Mouse (Mus musculus): Measurements from ENCODE around the gene Wasf2.

Wasf2 gene

GRCm38 (mm10) chr4:133202254-133202653, 71.9 kb downstream of the Wasf2 start:
- no peak for DNase-seq (ENCODE audit: low spot score in 2 of 2)

- DNase-seq (ENCODE audit: low spot score in 2 of 2), result no peak
Measured at GRCm38 (mm10) chr4:133203591-133203990, 73.3 kb downstream of the Wasf2 start.

DNA sequence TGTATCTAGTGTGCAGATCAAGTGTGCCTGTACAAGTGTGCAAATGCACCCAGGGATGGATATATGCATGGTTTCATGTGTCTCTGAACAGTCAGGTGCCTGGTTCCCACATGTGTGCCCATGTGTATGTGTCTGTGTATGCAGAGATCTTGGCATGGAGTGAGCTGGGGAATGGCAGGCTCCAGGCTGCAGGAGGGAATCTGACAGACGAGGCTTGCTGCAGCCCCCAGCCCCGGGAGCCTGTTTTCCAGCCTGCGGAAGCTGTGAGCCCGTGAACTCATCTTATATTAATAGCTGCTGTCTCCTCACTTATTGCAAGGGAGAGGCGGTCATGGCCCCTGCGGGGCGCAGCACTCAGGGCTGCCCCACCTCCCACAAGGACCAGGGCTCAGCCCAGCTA, 74.1 kb downstream of the Wasf2 start:
- no peak for DNase-seq (ENCODE audit: low spot score in 2 of 2)

- no peak for DNase-seq (ENCODE audit: low spot score in 2 of 2)
Measured at GRCm38 (mm10) chr4:133209366-133209765, 79.1 kb downstream of the Wasf2 start.

- no peak for DNase-seq (ENCODE audit: low spot score in 2 of 2)
Measured at GRCm38 (mm10) chr4:133210023-133210787, 79.9 kb downstream of the Wasf2 start.

DNA sequence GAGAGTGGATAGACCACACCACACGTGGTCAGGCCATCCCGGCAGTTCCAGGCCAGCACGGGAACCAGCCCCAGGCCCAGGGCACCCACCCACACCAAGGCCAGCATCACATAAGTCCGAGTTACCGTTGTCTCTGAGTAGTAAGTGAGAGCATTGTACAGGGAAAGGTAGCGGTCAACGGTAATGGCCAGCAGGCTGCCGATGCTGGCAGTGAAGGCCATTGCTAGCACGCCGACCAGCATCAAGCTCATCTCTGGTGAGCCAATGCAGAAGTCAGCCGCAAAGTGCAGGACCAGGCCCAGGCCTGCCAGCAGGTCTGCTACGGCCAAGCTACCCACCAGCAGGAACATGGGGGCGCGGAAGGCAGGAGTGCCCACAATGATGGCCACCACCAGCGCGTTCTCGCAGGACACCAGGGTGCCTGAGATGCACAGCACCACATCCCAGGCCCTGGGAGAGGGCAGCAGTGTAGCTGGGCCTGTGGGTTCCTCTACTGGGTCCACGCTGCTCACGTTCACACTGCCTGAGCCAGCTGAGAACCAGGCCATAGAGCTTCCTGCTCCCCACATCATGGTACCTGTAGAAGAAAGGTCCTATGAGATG, 80.6 kb downstream of the Wasf2 start:
- DNase-seq (ENCODE audit: low spot score in 2 of 2), result no peak

DNA sequence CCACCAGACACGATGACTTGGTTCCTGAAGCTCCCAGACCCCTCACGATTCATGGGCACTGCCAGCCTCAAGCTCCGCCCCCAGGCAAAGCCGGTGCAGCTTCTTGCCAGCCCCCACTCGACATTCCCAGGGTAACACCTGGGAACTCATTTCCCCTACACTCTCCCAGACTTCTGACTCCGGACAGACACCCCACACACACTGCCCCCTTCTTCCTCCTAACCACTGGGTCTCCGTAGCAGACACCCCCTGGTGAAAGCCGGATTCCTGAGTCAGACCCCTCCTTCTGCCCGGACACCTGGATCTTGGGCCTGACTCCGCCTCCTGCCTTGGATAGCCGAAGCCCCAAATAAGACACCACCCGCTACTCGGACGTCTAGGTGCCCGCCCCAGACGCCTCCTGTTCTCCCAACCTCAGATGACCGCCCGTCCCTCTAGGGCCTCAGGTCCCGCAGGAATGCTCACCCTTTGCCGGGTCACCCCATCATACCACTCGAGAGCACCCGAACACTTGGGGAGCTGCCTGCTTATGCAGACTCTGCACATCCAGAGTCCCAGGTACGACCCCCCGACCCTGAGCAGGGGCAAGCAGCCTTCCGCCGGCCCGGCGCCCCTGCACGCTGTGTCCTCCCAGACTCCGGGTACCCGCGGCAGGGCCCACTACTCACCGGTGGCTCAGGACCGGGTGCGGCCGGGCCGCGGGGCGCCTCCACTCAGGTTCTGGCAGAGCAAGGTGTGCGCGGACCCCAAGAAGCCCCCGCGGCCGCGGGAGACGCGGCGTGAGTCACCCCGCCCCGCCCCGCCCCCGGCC, 81.7 kb downstream of the Wasf2 start, which contains the start of the genes Cd164l2 and Gpr3:
TSS of gene Cd164l2 (plus strand) at position 381 of the 811 bp plus-strand sequence.
TSS of gene Gpr3 (minus strand) at position 786 of the 811 bp plus-strand sequence.
- DNase-seq (ENCODE audit: low spot score in 2 of 2), result no peak

- peak; percentile 58 to 76 for DNase-seq (ENCODE audit: low spot score in 2 of 2)
Measured at GRCm38 (mm10) chr4:133212562-133213267, 82.4 kb downstream of the Wasf2 start.

DNA sequence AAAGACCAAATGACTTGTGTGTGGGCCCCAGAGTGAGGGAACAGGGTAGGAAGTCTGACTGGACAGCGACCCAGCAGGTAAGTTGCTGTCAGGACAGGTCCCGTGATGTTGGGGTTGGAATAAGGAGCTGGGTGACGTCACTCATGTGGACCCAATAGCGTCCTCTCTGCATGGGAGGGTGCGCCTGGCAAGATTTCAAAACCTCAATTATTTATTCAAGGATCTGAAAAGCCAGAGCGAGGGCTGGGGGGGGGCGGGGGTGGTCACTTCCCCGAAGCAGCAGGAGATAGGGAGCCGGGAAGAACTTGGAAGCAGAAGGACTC, 82.9 kb downstream of the Wasf2 start:
- DNase-seq (ENCODE audit: low spot score in 2 of 2), result no peak

- DNase-seq (ENCODE audit: low spot score in 2 of 2), result no peak
Measured at GRCm38 (mm10) chr4:133213661-133214060, 83.4 kb downstream of the Wasf2 start.

DNA sequence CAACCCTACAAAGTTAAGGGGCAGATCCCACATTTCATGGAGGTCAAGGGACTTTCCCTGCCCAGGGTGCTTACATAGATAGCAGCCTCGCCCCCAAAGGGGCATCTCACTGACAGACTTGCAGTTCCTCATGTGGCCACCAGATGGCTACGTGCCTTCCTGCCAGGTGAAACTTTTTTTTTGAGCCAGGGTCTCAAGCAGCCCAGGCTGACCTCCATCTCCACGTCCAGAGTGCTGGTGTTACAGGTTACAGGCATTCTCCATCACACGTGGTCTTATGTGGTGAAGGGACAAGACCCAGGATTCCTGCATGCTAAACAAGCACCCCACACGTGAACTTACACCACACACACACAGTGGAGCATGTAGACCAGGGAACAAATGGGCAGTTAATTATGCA, 87.3 kb downstream of the Wasf2 start:
- DNase-seq (ENCODE audit: low spot score in 2 of 2), result no peak

- DNase-seq (ENCODE audit: low spot score in 2 of 2), result no peak
Measured at GRCm38 (mm10) chr4:133218745-133219144, 88.4 kb downstream of the Wasf2 start.

DNA sequence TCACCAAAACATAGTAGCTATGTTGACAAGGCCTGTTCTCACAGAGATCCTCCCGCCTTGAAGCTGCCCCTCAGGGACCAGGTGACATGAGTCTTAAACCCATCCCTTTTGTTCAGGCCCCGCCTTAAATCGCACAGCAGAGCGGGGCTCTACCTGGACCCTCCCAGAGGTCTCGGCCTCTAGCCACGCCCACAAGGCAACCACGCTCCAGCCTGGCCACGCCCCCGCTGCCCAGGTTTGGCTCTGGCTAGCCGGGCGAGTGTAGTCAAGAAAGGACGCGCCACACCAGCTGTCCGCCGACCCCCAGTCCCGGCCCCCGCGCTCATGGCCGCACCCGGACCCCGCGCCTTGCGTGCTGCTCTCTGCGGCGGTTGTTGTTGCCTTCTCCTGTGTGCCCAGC, 90.4 kb downstream of the Wasf2 start:
- DNase-seq (ENCODE audit: low spot score in 2 of 2), result no peak

- DNase-seq (ENCODE audit: low spot score in 2 of 2), result no peak
Measured at GRCm38 (mm10) chr4:133221701-133222100, 91.4 kb downstream of the Wasf2 start.

GRCm38 (mm10) chr4:133223875-133224274, 93.6 kb downstream of the Wasf2 start:
- no peak for DNase-seq (ENCODE audit: low spot score in 2 of 2)

DNA sequence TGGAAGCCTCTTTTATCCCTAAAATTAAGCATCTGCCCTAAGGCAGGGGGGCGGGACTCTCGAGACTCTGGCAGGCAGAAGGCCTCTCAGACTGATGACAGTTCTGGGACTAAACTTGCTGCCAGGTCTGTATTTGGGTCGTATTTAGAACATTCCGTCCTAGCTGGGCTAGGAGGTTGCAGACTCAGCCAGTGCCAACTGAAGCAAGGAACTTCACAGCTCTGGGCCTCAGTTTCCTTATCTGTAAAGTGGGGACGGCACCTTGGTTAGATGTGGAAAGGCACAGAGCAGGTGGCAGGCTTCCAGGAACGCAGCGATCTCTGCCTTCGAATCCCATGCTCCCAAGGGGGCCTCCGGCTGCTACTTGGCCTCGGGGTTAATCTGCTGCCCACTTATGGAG, 95.8 kb downstream of the Wasf2 start:
- DNase-seq (ENCODE audit: low spot score in 2 of 2), result no peak

- no peak for DNase-seq (ENCODE audit: low spot score in 2 of 2)
Measured at GRCm38 (mm10) chr4:133227636-133228035, 97.3 kb downstream of the Wasf2 start.

DNA sequence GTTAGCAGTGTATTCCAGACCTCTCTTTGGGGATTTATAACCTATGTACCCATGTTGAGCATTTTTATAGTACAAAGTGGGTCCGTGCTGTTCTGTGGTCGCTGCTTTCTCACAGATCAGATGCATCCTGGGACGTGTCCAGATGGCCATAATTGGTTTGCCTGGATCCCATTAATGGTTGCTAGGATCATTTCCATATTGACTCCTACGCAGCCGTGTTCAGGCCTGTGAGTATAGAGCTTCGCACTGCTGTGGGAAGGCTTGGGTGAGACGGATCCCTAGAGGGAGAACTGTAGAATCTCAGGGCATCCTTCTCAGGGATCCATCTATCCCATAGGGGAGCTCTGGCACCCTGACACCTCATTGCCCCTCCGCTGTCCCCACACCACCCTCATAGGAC, 99.3 kb downstream of the Wasf2 start:
- DNase-seq (ENCODE audit: low spot score in 2 of 2), result no peak

DNA sequence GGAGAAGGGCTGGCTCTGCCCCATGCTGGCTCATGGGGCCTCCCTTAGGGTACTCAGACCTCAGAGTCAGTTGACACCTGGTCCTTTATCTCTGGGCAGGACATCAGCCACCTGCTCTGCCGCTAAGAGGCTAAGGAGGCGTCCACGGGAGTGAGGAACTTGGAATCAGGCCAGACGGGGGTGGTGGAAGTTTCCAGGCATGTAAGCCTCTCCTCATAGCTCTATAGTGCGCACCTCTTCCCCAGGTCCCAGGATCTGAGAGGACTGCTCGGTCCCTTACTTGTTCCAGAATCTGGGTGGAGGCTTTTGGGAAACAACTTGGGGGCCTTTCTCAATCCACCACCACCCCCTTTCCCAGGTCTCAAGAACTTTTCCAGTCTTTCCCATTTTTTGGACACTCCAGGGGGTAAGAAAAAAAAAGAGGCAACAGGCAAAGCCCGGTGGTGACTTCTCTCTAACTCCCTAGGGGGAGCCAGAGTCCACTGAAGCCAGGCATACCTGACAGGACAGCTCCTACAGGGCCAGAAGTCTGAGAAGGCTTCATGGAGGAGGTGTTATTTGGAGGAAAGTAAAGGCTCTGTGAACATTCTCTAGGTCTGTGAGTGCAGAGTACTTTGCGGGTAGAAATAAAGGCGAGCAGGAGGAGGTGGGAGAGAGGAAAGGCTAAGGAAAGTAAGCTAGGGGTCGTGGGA, 103.1 kb downstream of the Wasf2 start:
- DNase-seq (ENCODE audit: low spot score in 2 of 2), result no peak

DNA sequence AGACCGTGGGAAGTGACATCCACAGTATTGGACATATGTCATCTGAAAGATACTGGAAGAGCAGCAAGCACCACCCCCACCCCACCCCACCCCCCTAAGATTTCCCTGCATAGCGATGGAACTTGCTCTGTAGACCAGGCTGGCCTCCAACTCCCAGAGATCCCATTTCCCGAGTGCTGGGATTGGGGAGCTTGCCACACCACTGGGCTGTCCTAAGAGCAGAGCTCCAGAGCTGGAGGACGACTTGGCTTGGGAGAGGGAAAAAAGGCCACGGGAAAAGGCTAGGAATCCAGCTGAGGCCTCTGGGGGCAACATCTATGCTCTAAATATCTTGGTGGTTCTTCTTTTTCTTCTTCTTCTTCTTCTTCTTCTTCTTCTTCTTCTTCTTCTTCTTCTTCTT, 104.5 kb downstream of the Wasf2 start:
- no peak for DNase-seq (ENCODE audit: low spot score in 2 of 2)

DNA sequence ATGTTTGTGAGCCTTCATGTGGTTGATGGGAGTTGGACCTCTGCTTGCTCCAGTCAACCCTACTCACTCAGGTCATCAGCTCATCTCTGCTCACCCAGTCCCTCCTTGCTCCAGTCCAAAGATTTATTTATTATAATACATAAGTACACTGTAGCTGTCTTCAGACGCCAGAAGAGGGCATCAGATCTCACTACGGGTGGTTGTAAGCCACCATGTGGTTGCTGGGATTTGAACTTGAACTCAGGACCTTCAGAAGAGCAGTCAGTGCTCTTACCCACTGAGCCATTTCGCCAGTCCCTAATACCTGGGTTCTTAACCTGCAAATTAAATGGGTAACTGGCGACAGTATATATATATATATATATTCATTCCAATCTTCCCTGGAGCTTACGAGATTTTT, 105.1 kb downstream of the Wasf2 start:
- DNase-seq (ENCODE audit: low spot score in 2 of 2), result no peak
